Mouse (Mus musculus) activated CD4-positive, CD25-positive, alpha-beta regulatory T cell, adult 4 months (primary cell): ENCODE measurements around the gene Gm10220. TPM values are rescaled to one million over a fixed set of nuclear protein-coding genes. Genes with fewer than 3 reads are reported as not detected.
"Not testable (repeated sequence)": the region's sequence is repeated elsewhere in the genome, so short reads cannot be mapped to it uniquely, and the experiment has no call there.

ENCODE experiments used
- ATAC-seq: one replicate; pipeline ENCODE4 v1.8.0; 2017
- polyA plus RNA-seq, 2 experiments: library from polyadenylated mRNA; unstranded; fragments of 100-300 nt; shearing (Covaris generic); gene quantifications; one replicate each; pipeline ENCODE4 v1.2.1; 2017

Gm10220 gene
- not detected for polyA plus RNA-seq

DNA sequence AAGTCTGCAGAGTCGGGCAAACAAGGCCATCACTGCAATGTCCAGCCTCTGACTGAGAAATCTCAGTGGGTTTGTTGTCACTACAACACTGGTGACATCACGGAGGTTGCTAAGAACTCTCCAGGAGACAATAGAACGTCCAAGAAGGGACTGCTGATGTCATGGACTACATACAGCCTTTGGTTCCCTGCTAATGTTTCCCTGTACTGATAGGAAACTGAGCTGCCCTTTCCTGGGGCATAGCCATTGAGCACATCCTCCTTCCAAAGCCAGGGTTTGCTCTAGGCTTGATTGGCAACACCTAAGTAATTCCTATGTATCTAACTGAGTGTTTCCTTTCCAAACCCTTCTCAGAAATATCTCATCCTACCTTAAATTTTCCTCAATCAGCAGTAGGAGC lies at the start of gene Gm10220:
Gene Gm10220, minus strand, starts transcription at position 101 of the 400 bp plus-strand sequence.
- not testable (repeated sequence) for ATAC-seq

DNA sequence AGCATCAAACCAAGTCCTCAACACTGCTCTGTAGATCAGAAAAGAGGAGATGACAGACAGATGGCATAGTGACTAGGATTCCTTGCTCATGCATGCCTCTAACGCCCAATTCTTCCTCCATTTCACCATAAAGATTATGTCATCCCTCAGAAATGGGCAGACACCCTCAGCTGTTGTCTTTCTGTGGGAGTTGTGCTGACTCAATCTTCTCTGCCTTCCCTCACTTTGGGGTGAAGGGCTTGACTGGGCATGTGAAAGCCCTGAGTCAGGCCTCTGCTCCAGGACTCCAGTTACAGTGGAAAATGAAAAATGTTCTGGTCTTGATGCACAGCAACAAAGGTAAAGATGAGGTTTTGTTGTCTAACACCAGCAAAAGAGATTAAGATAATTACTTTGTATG lies 48.6 kb upstream of the Gm10220 start:
- no peak for ATAC-seq

- ATAC-seq, result no peak
Measured at GRCm38 (mm10) chr5:26165791-26166165, 44.6 kb upstream of the Gm10220 start.

DNA sequence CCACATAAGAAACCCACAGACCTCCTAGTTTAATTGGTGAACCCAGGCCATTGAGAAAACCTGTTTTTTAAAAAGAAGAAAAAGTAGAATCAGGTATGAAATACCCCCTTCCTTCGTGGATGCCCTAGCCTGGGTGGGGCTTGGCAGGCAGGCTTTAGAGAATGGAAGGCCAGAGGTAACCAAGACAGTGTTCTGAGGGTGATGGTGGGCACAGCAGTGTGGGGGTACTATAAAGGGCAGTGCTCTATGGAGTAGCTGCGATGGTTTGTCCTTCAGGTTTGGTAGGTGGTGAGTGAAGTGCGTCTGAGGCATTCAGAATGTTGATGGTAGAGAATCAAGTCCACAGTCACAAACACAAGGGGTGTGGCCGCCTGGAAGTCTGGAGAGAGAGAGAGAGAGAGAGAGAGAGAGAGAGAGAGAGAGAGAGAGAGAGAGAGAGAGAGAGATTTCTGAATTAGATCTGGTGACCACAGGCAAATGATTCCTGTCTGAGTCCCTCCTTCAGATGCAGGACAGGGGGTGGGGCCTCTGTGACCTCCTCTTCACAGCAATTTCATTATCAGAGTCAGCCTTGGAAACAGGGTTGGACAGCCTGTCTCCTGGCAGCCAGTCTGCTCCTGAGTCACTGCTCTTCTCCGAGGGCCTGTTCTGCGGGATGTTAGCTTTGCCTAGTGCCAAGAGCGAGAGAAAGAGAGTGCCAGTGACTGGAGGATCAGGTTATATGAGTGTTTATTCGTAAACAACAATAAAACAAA lies 44.0 kb upstream of the Gm10220 start:
- ATAC-seq, result no peak

DNA sequence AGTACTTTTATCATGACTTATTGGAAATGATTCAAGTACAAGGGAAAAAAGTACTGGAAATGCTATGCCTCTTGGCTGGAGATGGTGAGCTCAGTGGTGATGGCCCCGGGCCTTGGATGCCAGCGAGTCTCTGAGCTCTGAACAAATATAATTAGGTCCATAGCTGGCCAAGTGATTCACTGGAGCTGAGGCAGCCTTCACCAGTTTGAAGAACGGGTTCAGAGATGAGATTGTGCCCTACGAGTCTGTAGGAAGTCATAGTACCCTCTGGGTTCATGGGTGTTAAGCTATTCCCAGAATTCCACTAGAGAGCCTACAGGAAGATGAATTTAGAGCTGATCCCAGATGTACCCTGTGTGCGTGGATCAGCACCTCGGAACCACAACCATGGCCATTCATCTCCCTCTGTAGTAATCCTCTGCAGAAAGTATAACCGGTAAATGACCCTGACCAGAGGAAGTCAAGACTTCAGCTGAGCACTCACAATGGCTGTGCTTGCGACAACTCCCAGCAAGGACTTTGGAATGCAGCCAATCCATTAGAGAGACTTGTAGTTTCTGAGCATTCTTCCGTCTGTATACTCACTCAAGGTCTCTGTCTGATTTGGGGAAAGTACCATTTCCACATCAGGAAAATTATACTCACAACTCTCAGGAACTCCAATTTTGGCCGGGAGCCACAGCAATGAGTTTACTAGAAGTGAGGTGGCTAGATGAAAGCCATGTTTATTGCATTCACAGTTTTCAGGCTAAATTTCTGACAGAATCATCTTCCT lies 36.4 kb upstream of the Gm10220 start:
- no peak for ATAC-seq

GRCm38 (mm10) chr5:26142891-26143290 lies 21.7 kb upstream of the Gm10220 start:
- ATAC-seq, result no peak

- ATAC-seq, result not testable (repeated sequence)
Measured at GRCm38 (mm10) chr5:26105262-26105661, 16.0 kb downstream of the Gm10220 start, which contains the start of gene 5031410I06Rik. Gene 5031410I06Rik (minus strand): TSS chr5:26105362.

- not testable (repeated sequence) for ATAC-seq
Measured at GRCm38 (mm10) chr5:26089191-26089590, 32.0 kb downstream of the Gm10220 start, which contains the start of gene Gm10471. Gene Gm10471 (minus strand): TSS chr5:26089291.

GRCm38 (mm10) chr5:26079023-26079422 lies 42.2 kb downstream of the Gm10220 start:
- ATAC-seq, result not testable (repeated sequence)

DNA sequence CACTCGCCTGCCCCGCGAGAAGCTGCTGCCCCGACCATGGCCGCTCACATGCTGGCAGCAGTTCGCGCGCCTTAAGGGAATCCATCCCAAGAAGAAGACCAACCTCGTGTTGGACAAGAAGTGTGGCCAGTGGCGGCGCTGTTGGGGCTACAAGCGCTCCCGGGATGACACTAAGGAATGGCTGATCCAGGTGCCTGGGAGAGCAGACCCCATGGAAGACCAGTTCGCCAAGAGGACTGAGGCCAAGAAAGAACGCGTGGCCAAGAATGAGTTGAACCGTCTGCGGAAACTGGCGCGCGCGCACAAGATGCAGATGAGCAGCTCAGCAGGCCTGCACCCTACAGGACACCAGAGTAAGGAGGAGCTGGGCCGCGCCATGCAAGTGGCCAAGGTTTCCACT lies 50.5 kb downstream of the Gm10220 start:
- ATAC-seq, result no peak

Other genes starting within 250 kb of the Gm10220 start
- not detected for gene Gm21663, start 179.0 kb downstream of the Gm10220 start, polyA plus RNA-seq
- gene Gm21671, start 167.0 kb downstream of the Gm10220 start, polyA plus RNA-seq, result not detected
- gene Gm21680, start 148.8 kb downstream of the Gm10220 start, polyA plus RNA-seq, result not detected
- not detected for gene Gm21698, start 132.8 kb downstream of the Gm10220 start, polyA plus RNA-seq
- not detected for gene Gm1979, start 116.6 kb downstream of the Gm10220 start, polyA plus RNA-seq
- not detected for gene Gm5862, start 98.5 kb downstream of the Gm10220 start, polyA plus RNA-seq
- not detected for gene Speer4a, start 81.9 kb downstream of the Gm10220 start, polyA plus RNA-seq
- not detected for gene Gm7347, start 62.8 kb downstream of the Gm10220 start, polyA plus RNA-seq
- not detected for gene Gm10471, start 32.1 kb downstream of the Gm10220 start, polyA plus RNA-seq
- not detected for gene 5031410I06Rik, start 16.1 kb downstream of the Gm10220 start, polyA plus RNA-seq
- gene Gm7361, start 136.3 kb upstream of the Gm10220 start, polyA plus RNA-seq, result not detected